Mouse (Mus musculus): ENCODE measurements around the gene Vmn2r11.
"Not testable (repeated sequence)": the region's sequence is repeated elsewhere in the genome, so short reads cannot be mapped to it uniquely, and the experiment has no call there.

- not testable (repeated sequence) for TF ChIP-seq CTCF, EP300 (IDR thresholded peaks at IDR 0.05; ENCODE audit: low read depth)
Measured at GRCm38 (mm10) chr5:109059469-109059868, at the start of gene Vmn2r11.

All from heart, postnatal 0 days (tissue).